Mouse (Mus musculus) heart, postnatal 0 days (tissue): Measurements from ENCODE around the gene Tmem110.

Experiments used
- CTCF ChIP-seq: IDR thresholded peaks from 2 replicates; pipeline ENCODE4 v1.5.1; 2016; ENCODE audit warnings: antibody characterized with exemption, control low read depth, low read depth
- EP300 ChIP-seq: IDR thresholded peaks from 2 replicates; pipeline ENCODE4 v1.6.1; 2016; ENCODE audit warnings: antibody characterized with exemption, low read depth

GRCm38 (mm10) chr14:30922053-30922670 is 96.8 kb downstream of the Tmem110 start:
- TF ChIP-seq CTCF (no peak), EP300 (no peak)
